Mouse (Mus musculus) thymus, adult 2 months (tissue): ENCODE measurements at regions not wholly inside any gene's neighbourhood (a gene's known extent, or its start where the extent isn't known, plus 50 kb on each side); places are given as distances from the start of the nearest gene placed in this dataset.

Source experiments
- DNase-seq: peaks from one replicate; pipeline ENCODE4 v3.0.0; 2021
- H3K27ac ChIP-seq: fragments of 200-500 bp; 2 replicates; pipeline ENCODE4 v1.5.1; 2012; ENCODE audit warnings: low read length, control low read depth; ENCODE audit not compliant: control insufficient read depth, insufficient read depth
- H3K27me3 ChIP-seq: fragments of 200-500 bp; 2 replicates; pipeline ENCODE4 v1.6.1; 2012; ENCODE audit warnings: mild to moderate bottlenecking, low read length, moderate library complexity, mixed read lengths; ENCODE audit not compliant: control insufficient read depth, insufficient read depth
- H3K36me3 ChIP-seq: fragments of 200-500 bp; 2 replicates; pipeline ENCODE4 v1.6.1; 2012; ENCODE audit warnings: mild to moderate bottlenecking, low read length, moderate library complexity; ENCODE audit not compliant: control insufficient read depth, insufficient read depth
- H3K4me1 ChIP-seq: fragments of 200-500 bp; replicated peaks from 2 replicates; pipeline ENCODE4 v1.6.1; 2012; ENCODE audit warnings: low read length; ENCODE audit not compliant: control insufficient read depth, insufficient read depth
- H3K4me3 ChIP-seq: fragments of 200-500 bp; 2 replicates; pipeline ENCODE4 v1.5.1; 2012; ENCODE audit warnings: mild to moderate bottlenecking, low read length, control low read depth, moderate library complexity; ENCODE audit not compliant: control insufficient read depth, insufficient read depth
- CTCF ChIP-seq: fragments of 200-500 bp; IDR thresholded peaks from 2 replicates; pipeline ENCODE4 v1.5.1; 2012; ENCODE audit warnings: mild to moderate bottlenecking, control low read depth, low read length, moderate library complexity, borderline replicate concordance; ENCODE audit not compliant: control insufficient read depth, poor library complexity, insufficient read depth; ENCODE audit errors: extremely low read depth
- POLR2A ChIP-seq: fragments of 200-500 bp; IDR thresholded peaks from 2 replicates; pipeline ENCODE4 v1.6.1; 2012; ENCODE audit warnings: mild to moderate bottlenecking, low read length, control low read depth, moderate library complexity; ENCODE audit not compliant: control insufficient read depth, poor library complexity, insufficient read depth; ENCODE audit errors: extremely low read depth
- WGBS: fragments of 180-500 bp; shearing (Covaris S2); methylation state at CpG from one replicate; pipeline ENCODE4 v1.1.7; 2018; 5-methylcytosine and 5-hydroxymethylcytosine counted together

DNA sequence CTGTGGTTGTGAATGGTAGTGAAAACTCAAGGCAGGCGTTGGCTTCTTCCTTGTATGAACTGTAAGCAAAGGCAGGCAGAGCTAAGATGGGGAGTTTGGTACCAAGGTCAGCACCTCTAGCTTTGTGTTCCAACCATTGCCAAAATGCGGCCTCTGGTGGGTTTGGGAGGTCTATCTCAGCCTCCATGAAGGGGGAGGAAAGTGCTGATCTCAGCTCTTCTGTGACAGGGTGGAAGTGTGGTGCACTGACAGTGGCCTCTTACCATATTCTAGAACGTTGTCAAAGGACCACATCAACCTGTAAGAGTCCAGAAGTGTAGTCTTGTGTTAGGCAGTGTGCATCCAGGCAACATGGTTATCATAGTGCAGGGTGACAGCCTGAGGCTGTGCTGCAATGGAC lies 123.6 kb upstream of the Ngf start:
- H3K36me3 ChIP-seq = no peaks in the 10 kb centered on the region
- no peaks in the 10 kb centered on the region for H3K27me3 ChIP-seq
- H3K27ac ChIP-seq = no peak overlapping the region
- no peak overlapping the region for H3K4me3 ChIP-seq
- DNase-seq = no peak
- 75% methylated on average over 3 of the region's 3 CpGs for WGBS
- no peaks in the 10 kb centered on the region for H3K4me1 ChIP-seq
- TF ChIP-seq POLR2A = no peak
- TF ChIP-seq CTCF = no peak

DNA sequence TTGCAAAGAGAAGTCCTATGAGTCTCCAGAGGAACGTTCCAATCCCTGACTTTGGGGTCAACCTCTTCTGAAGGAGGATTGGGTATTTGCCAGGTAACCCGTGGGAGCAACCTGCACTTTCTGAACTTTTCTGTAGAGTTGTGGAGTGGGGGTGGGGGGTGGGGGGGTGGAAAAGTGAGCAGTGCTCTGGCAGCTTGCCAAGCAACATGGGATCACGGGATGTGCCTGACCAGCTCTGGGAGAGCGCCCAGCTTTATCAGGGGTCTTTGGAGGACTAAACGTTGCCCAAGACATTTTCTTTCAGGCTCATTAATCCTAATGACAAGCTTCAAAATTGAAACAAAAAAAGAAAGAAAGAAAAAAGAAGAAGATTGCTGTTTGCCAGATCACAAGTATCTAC lies 124.4 kb upstream of the Ngf start:
- H3K4me1 ChIP-seq = no peaks in the 10 kb centered on the region
- no peak for DNase-seq
- H3K36me3 ChIP-seq = no peaks in the 10 kb centered on the region
- no peak for TF ChIP-seq POLR2A
- no peak for TF ChIP-seq CTCF
- 84% methylated on average over 5 of the region's 5 CpGs for WGBS
- H3K4me3 ChIP-seq = no peak overlapping the region
- H3K27me3 ChIP-seq = no peaks in the 10 kb centered on the region
- H3K27ac ChIP-seq = no peak overlapping the region

DNA sequence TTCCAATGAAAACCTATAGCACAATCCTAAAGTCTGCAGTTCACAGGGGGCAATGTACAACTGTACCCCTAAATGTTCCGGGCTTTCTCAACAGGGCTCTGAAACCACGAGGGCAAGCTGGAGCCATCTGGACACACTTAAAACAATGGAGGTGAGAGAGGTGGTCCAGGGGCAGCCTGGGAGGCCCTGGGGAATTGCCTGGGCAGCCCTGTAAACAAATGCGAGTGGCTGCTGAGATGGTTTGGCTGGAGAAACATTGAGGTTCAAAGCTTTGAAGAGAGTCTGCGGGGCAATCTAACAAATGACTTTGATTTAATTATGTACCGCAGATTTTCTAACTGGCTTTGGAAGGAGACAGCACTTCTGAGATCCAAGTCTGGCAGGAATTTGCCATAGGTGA lies 129.0 kb upstream of the Ngf start:
- no peak overlapping the region for H3K4me3 ChIP-seq
- H3K4me1 ChIP-seq = no peaks in the 10 kb centered on the region
- no peaks in the 10 kb centered on the region for H3K27me3 ChIP-seq
- DNase-seq = no peak
- no peak overlapping the region for H3K27ac ChIP-seq
- WGBS = 56% methylated on average over 5 of the region's 5 CpGs
- TF ChIP-seq CTCF = no peak
- TF ChIP-seq POLR2A = no peak
- no peaks in the 10 kb centered on the region for H3K36me3 ChIP-seq

- H3K4me1 ChIP-seq = no peaks in the 10 kb centered on the region
- H3K27ac ChIP-seq = no peak overlapping the region
- 81% methylated on average over 8 of the region's 8 CpGs for WGBS
- H3K4me3 ChIP-seq = no peak overlapping the region
- H3K36me3 ChIP-seq = no peaks in the 10 kb centered on the region
- DNase-seq = no peak
- no peaks in the 10 kb centered on the region for H3K27me3 ChIP-seq
- TF ChIP-seq POLR2A (no peak), CTCF (no peak)
Observed at GRCm38 (mm10) chr3:102337881-102338280, 131.8 kb upstream of the Ngf start.

DNA sequence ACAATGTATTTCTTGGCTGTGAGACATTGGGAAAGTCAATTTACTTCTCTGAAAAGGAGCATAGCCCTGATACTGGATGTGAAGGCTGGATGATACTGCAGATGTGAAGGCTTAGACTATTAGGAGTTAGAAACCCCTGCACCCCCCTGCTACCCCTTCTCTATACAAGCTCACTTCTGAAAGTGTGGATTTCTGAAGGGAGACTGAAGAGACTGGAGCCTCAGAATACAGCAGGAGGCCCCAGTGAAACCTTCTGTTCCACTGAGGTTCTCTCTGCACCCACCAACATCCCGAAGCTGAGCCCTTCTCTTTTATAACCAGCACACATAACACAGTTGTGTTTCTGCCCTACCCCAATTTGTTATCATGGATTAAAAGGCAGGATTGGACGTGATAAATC lies 131.7 kb upstream of the Vangl1 start:
- no peak for TF ChIP-seq CTCF
- TF ChIP-seq POLR2A = no peak
- DNase-seq = no peak
- H3K27me3 ChIP-seq = no peaks in the 10 kb centered on the region
- H3K4me3 ChIP-seq = no peak overlapping the region
- H3K4me1 ChIP-seq = no peaks in the 10 kb centered on the region
- 81% methylated on average over 2 of the region's 2 CpGs for WGBS
- H3K27ac ChIP-seq = no peak overlapping the region
- no peaks in the 10 kb centered on the region for H3K36me3 ChIP-seq

DNA sequence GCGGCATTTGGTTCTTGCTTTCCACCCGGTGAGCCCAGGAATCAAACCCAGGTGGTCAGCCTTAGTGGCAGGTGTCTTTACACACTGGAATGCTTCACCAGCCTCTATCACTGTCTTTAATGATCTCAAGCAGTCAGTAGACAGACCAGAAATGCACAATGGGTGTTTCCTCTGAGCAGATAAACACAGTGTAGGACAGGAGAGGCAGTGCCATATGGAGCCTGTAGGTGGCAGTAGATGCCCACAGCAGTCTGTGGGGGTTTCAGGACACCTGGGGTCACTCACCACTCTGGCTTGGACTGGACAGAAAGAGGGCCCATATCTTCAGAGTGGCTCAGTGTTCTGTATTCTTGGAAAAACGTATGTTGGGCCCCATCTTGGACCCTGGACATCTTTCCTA lies 130.7 kb upstream of the Vangl1 start:
- no peak overlapping the region for H3K27ac ChIP-seq
- no peak overlapping the region for H3K4me3 ChIP-seq
- H3K4me1 ChIP-seq = no peaks in the 10 kb centered on the region
- 82% methylated on average over 3 of the region's 3 CpGs for WGBS
- no peak for TF ChIP-seq POLR2A
- TF ChIP-seq CTCF = no peak
- H3K27me3 ChIP-seq = no peaks in the 10 kb centered on the region
- H3K36me3 ChIP-seq = no peaks in the 10 kb centered on the region
- no peak for DNase-seq

DNA sequence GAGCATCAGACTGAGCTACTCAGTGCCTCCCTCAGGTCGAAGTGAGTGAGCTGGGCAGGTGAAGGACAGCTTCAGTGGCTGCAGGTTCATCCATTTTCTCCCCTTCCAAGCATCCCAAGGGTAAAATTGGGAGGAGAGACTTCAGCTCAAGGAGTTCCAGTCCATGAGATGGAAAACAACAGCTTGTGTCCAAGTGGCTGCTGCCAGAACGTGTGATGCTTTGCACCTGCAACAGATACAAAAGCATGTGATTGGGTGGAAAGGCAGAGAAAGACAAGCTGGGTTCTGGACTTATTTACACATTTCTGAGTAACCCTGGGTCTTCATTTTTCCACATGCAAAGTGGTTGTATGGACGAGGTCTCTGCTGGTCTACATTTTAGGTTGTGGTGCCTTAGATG lies 127.7 kb upstream of the Vangl1 start:
- H3K27me3 ChIP-seq = no peaks in the 10 kb centered on the region
- WGBS = 77% methylated on average over 3 of the region's 3 CpGs
- no peaks in the 10 kb centered on the region for H3K36me3 ChIP-seq
- no peak overlapping the region for H3K27ac ChIP-seq
- no peak for DNase-seq
- no peak overlapping the region for H3K4me3 ChIP-seq
- H3K4me1 ChIP-seq = no peaks in the 10 kb centered on the region
- no peak for TF ChIP-seq POLR2A
- TF ChIP-seq CTCF = no peak
